In genomic region chr5:8840887-8841286, GRCm38 (mm10) we compare ENCODE assay signal across 8 mouse cellular contexts. TPM values are rescaled to one million over a fixed set of nuclear protein-coding genes. Genes with fewer than 3 reads are reported as not detected.
DNase-seq lines count a peak whose midpoint lies in the region; ATAC-seq lines count a peak whose summit lies in the region.

No protein-coding gene starts in this region.

- no peak overlapping the region for H3K27ac ChIP-seq in heart, embryonic 12.5 days (ENCODE audit: poor library complexity, severe bottlenecking)
- no peak overlapping the region for H3K27ac ChIP-seq in midbrain, embryonic 10.5 days (replicated peaks)

- WGBS in heart, embryonic 12.5 days, result 42% methylated on average over 5 of the region's 5 CpGs
- WGBS in midbrain, embryonic 10.5 days, result 48% methylated on average over 5 of the region's 5 CpGs

- H3K4me2 ChIP-seq in heart, embryonic 12.5 days, result no peak overlapping the region

- DNase-seq in heart, adult 18-20 months, result peak; percentile 20 to 55
- DNase-seq in adrenal gland, adult 18-20 months (ENCODE audit: low spot score in 2 of 2), result peak; percentile 51 to 56
- DNase-seq in embryo, embryonic 9.5 days (ENCODE audit: extremely low spot score), result peak; percentile 63
- peak; percentile 68 for DNase-seq in heart, postnatal 4 days
- DNase-seq in layer of hippocampus, postnatal 10 days (ENCODE audit: low spot score in 2 of 2), result peak; percentile 73 to 75
- peak; percentile 64 for DNase-seq in midbrain, embryonic 10.5 days (ENCODE audit: low spot score)
- DNase-seq in spleen, postnatal 10 days (ENCODE audit: low spot score in 2 of 2), result peak; percentile 50 to 82

- no peaks in the 10 kb centered on the region for H3K9me3 ChIP-seq in heart, embryonic 12.5 days (replicated peaks)
- no peaks in the 10 kb centered on the region for H3K9me3 ChIP-seq in midbrain, embryonic 10.5 days (replicated peaks)

- no peaks in the 10 kb centered on the region for H3K27me3 ChIP-seq in heart, embryonic 12.5 days (replicated peaks)
- H3K27me3 ChIP-seq in midbrain, embryonic 10.5 days (ENCODE audit: low read depth, poor library complexity, severe bottlenecking), result no peaks in the 10 kb centered on the region

- H3K4me1 ChIP-seq in heart, embryonic 12.5 days (replicated peaks), result no peaks in the 10 kb centered on the region
- H3K4me1 ChIP-seq in midbrain, embryonic 10.5 days, result no peaks in the 10 kb centered on the region

- H3K4me3 ChIP-seq in heart, embryonic 12.5 days, result no peak overlapping the region
- no peak overlapping the region for H3K4me3 ChIP-seq in midbrain, embryonic 10.5 days

- no peaks in the 10 kb centered on the region for H3K36me3 ChIP-seq in heart, embryonic 12.5 days
- no peaks in the 10 kb centered on the region for H3K36me3 ChIP-seq in midbrain, embryonic 10.5 days

- no peak for ATAC-seq in heart, embryonic 12.5 days (ENCODE audit: insufficient number of reproducible peaks, low FRiP score)

- no peak overlapping the region for H3K9ac ChIP-seq in heart, embryonic 12.5 days

RNA-seq across cellular contexts. Expression of gene Abcb1b, which starts 42.9 kb away (rescaled TPM):
- total RNA-seq in heart, adult 18-20 months (2021), result 1 to 10 TPM; 5.2 to 6.6 TPM
- polyA plus RNA-seq in heart, embryonic 12.5 days (2016; fragmentation: Nextera tagmentation; extraction: Ambion mirVana), result 0.82 and 1.5 TPM in 2 replicates
- 1,000 to 10,000 TPM; 1,162 to 1,188 TPM for total RNA-seq in adrenal gland, adult 18-20 months (2021)
- total RNA-seq in heart, postnatal 4 days (2021), result 1 to 10 TPM; 1.0 TPM
- 1 to 10 TPM; 3.9 to 5.2 TPM for total RNA-seq in layer of hippocampus, postnatal 10 days (2021)
- 0.42 and 1.4 TPM in 2 replicates for polyA plus RNA-seq in midbrain, embryonic 10.5 days (2016; fragmentation: Nextera tagmentation; extraction: Ambion mirVana)

RNA-seq across cellular contexts. Expression of gene Abcb4, which starts 52.6 kb away (rescaled TPM):
- total RNA-seq in heart, adult 18-20 months (2021), result 10 to 100 TPM; 18.7 to 21.0 TPM
- 0.26 and 1.1 TPM in 2 replicates for polyA plus RNA-seq in heart, embryonic 12.5 days (2016; fragmentation: Nextera tagmentation; extraction: Ambion mirVana)
- total RNA-seq in adrenal gland, adult 18-20 months (2021), result 1 to 10 TPM; 4.8 to 6.0 TPM
- 1 to 10 TPM; 3.3 to 3.8 TPM for total RNA-seq in heart, postnatal 4 days (2021)
- 1 to 10 TPM; 4.2 to 5.4 TPM for total RNA-seq in layer of hippocampus, postnatal 10 days (2021)
- 0.21 and 0.46 TPM in 2 replicates for polyA plus RNA-seq in midbrain, embryonic 10.5 days (2016; fragmentation: Nextera tagmentation; extraction: Ambion mirVana)

Comparison
In these comparisons a context has a peak if more than half of its experiments do, and no peak if none do; other contexts are left out.
1. RNA of gene Abcb1b, which starts 42.9 kb away (total RNA-seq): 1,162 to 1,188 TPM in adrenal gland, adult 18-20 months; 5.2 to 6.6 TPM in heart, adult 18-20 months, 3.9 to 5.2 TPM in layer of hippocampus, postnatal 10 days and 1.0 TPM in heart, postnatal 4 days; every median in the first group is over 100 times any median in the second.
2. Peak in every context shown above with its lines, with median percentiles within 50 percentile points of each other: DNase-seq.